Mouse (Mus musculus) myocyte (in vitro differentiated cells): ENCODE measurements around the gene Kazn. TPM values are rescaled to one million over a fixed set of nuclear protein-coding genes. Genes with fewer than 3 reads are reported as not detected.

Experiments
- H3K27me3 ChIP-seq: one replicate; pipeline ENCODE4 v1.6.1; 2011; ENCODE audit not compliant: control insufficient read depth, insufficient read depth, insufficient read length
- H3K36me3 ChIP-seq: one replicate; pipeline ENCODE4 v1.6.1; 2011; ENCODE audit not compliant: control insufficient read depth, insufficient read depth
- H3K4me2 ChIP-seq: one replicate; pipeline ENCODE4 v1.6.1; 2011; ENCODE audit warnings: low read depth, control low read depth
- H3K4me3 ChIP-seq: one replicate; pipeline ENCODE4 v1.5.1; 2011; ENCODE audit warnings: mild to moderate bottlenecking, control low read depth, moderate library complexity
- H3K79me2 ChIP-seq: one replicate; pipeline ENCODE4 v1.6.1; 2011; ENCODE audit not compliant: control insufficient read depth, insufficient read depth
- H3ac ChIP-seq: one replicate; pipeline ENCODE4 v1.6.1; 2011; ENCODE audit not compliant: control insufficient read depth, insufficient read length
- CEBPB ChIP-seq: IDR thresholded peaks from 2 replicates; pipeline ENCODE4 v1.6.1; 2011; ENCODE audit warnings: mild to moderate bottlenecking, moderate library complexity; ENCODE audit not compliant: poor library complexity, insufficient read depth, severe bottlenecking
- E2F4 ChIP-seq: IDR thresholded peaks from one replicate; pipeline ENCODE4 v1.6.1; 2011; ENCODE audit warnings: mild to moderate bottlenecking, control low read depth, moderate library complexity; ENCODE audit not compliant: insufficient read depth
- MAX ChIP-seq: IDR thresholded peaks from one replicate; pipeline ENCODE4 v1.6.1; 2011; ENCODE audit warnings: low read depth, mild to moderate bottlenecking, control low read depth
- MYOD1 ChIP-seq, 3 experiments: IDR thresholded peaks; one replicate each; pipeline ENCODE4 v1.6.1; 2011; ENCODE audit warnings: control low read depth in 2 of 3, low read depth in 2 of 3, mild to moderate bottlenecking in 2 of 3, moderate library complexity in 1 of 3; ENCODE audit not compliant: insufficient read length in 2 of 3, control insufficient read depth in 1 of 3
- MYOG ChIP-seq, 3 experiments: IDR thresholded peaks; one replicate each; pipeline ENCODE4 v1.6.1; 2011; ENCODE audit warnings: control low read depth in 2 of 3, low read depth in 2 of 3, mild to moderate bottlenecking in 2 of 3; ENCODE audit not compliant: insufficient read length in 2 of 3, control insufficient read depth in 1 of 3, insufficient read depth in 1 of 3
- POLR2A ChIP-seq: IDR thresholded peaks from one replicate; pipeline ENCODE4 v1.6.1; 2011; ENCODE audit warnings: low read depth, mild to moderate bottlenecking, control low read depth, moderate library complexity; ENCODE audit not compliant: insufficient read length
- POLR2AphosphoS2 ChIP-seq: IDR thresholded peaks from one replicate; pipeline ENCODE4 v1.6.1; 2011; ENCODE audit warnings: low read depth, control low read depth; ENCODE audit not compliant: insufficient read length
- REST ChIP-seq: IDR thresholded peaks from one replicate; pipeline ENCODE4 v1.6.1; 2011; ENCODE audit warnings: mild to moderate bottlenecking, control low read depth, moderate library complexity; ENCODE audit not compliant: insufficient read depth, insufficient read length
- SRF ChIP-seq: IDR thresholded peaks from one replicate; pipeline ENCODE4 v1.6.1; 2011; ENCODE audit warnings: low read depth; ENCODE audit not compliant: control insufficient read depth, insufficient read length
- TCF12 ChIP-seq: IDR thresholded peaks from one replicate; pipeline ENCODE4 v1.6.1; 2011; ENCODE audit warnings: mild to moderate bottlenecking, control low read depth; ENCODE audit not compliant: poor library complexity, insufficient read depth, severe bottlenecking
- TCF3 ChIP-seq: IDR thresholded peaks from one replicate; pipeline ENCODE4 v1.6.1; 2011; ENCODE audit warnings: low read depth, control low read depth; ENCODE audit not compliant: insufficient read length
- USF1 ChIP-seq: IDR thresholded peaks from one replicate; pipeline ENCODE4 v1.6.1; 2011; ENCODE audit warnings: low read depth, mild to moderate bottlenecking, control low read depth, moderate library complexity
- polyA plus RNA-seq: library from polyadenylated mRNA; unstranded; fragments of >200 nt; fragmentation: generic; extraction: Trizol; gene quantifications from one replicate; pipeline ENCODE4 v1.2.1, GENCODE M21; 2012; ENCODE audit warnings: missing spikeins

Kazn gene
- polyA plus RNA-seq, 1 experiment = not detected

GRCm38 (mm10) chr4:142183591-142183990 lies 55.6 kb downstream of the Kazn start:
- Histone ChIP-seq H3K36me3 (no peaks in the 10 kb centered on the region), H3K4me2 (no peak overlapping the region), H3K79me2 (no peaks in the 10 kb centered on the region), H3K27me3 (no peaks in the 10 kb centered on the region), H3ac (no peak overlapping the region), H3K4me3 (no peak overlapping the region)
- no peak for TF ChIP-seq POLR2A
- TF ChIP-seq REST = no peak
- no peak for TF ChIP-seq TCF12
- TF ChIP-seq MYOD1 (IDR thresholded peaks at IDR 0.05; ENCODE audit: control insufficient read depth in 1 of 3, insufficient read length in 2 of 3, low read depth in 2 of 3) = no peak
- TF ChIP-seq E2F4 = no peak
- no peak for TF ChIP-seq CEBPB
- TF ChIP-seq POLR2AphosphoS2 = no peak
- no peak for TF ChIP-seq MAX
- no peak for TF ChIP-seq MYOG (IDR thresholded peaks at IDR 0.05; ENCODE audit: control insufficient read depth in 1 of 3, insufficient read depth in 1 of 3, insufficient read length in 2 of 3, low read depth in 2 of 3)
- TF ChIP-seq TCF3 = no peak
- no peak for TF ChIP-seq SRF

- no peak for TF ChIP-seq USF1
- no peak for TF ChIP-seq POLR2AphosphoS2
- TF ChIP-seq MAX = no peak
- TF ChIP-seq CEBPB = no peak
- TF ChIP-seq E2F4 = no peak
- no peak for TF ChIP-seq POLR2A
- H3K27me3 ChIP-seq = no peaks in the 10 kb centered on the region
Observed at GRCm38 (mm10) chr4:142183015-142183414, 56.2 kb downstream of the Kazn start.

DNA sequence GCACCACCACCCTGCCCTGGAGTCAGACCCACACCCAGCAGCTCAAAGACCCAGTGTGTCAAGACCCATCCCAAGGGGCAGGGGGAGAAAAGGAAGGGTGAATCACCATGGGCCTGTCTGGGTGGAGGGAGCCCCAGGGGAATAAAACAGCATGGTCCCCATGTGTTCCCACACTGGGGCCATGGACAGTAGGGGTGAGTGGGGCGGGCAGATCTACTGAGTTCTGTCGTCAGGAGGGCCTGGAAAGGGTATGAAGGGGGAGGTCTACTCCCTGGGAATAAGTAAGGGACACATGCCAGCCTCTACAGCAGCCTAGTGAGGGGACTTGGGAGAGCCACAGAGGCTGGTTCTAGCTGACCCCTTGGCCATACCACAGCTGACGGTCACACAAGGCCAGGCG lies 57.6 kb downstream of the Kazn start:
- Histone ChIP-seq H3K4me3 (no peak overlapping the region), H3K79me2 (no peaks in the 10 kb centered on the region), H3K4me2 (no peak overlapping the region), H3K27me3 (no peaks in the 10 kb centered on the region), H3ac (no peak overlapping the region), H3K36me3 (no peaks in the 10 kb centered on the region)
- TF ChIP-seq CEBPB = no peak
- no peak for TF ChIP-seq TCF12
- no peak for TF ChIP-seq USF1

More at GRCm38 (mm10) chr4:142183015-142183414, 56.2 kb downstream of the Kazn start:
- Histone ChIP-seq H3ac (no peak overlapping the region), H3K36me3 (no peaks in the 10 kb centered on the region), H3K79me2 (no peaks in the 10 kb centered on the region), H3K4me2 (no peak overlapping the region), H3K4me3 (no peak overlapping the region)

DNA sequence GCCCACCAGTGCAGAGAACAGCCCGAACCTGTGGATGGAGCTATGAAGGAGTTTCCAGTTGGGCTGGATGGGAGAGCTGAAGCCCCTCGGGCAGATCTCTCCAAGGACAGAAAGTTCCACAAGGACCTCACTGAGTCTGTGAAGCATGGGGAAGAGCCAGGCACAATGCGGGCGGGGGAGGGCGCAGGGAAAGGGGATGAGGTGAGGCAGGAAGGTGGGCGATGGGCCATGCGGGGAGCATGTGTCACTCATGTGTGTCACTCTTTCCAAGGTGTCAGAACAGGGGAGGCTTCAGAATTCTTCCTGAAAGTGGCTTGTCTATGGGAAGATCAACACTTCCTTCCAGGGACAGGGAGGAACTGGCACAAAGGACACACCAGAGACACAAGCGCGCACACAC lies 58.3 kb downstream of the Kazn start:
- no peaks in the 10 kb centered on the region for H3K79me2 ChIP-seq
- no peaks in the 10 kb centered on the region for H3K36me3 ChIP-seq
- TF ChIP-seq REST (no peak), MYOD1 (IDR thresholded peaks at IDR 0.05; ENCODE audit: control insufficient read depth in 1 of 3, insufficient read length in 2 of 3, low read depth in 2 of 3) (no peak), POLR2AphosphoS2 (no peak), E2F4 (no peak), SRF (no peak), CEBPB (no peak), MAX (no peak), POLR2A (no peak), MYOG (IDR thresholded peaks at IDR 0.05; ENCODE audit: control insufficient read depth in 1 of 3, insufficient read depth in 1 of 3, insufficient read length in 2 of 3, low read depth in 2 of 3) (no peak), TCF12 (no peak), TCF3 (no peak), USF1 (no peak)
- H3ac ChIP-seq = no peak overlapping the region
- no peak overlapping the region for H3K4me2 ChIP-seq
- no peak overlapping the region for H3K4me3 ChIP-seq
- H3K27me3 ChIP-seq = no peaks in the 10 kb centered on the region

GRCm38 (mm10) chr4:142180289-142180688 lies 58.9 kb downstream of the Kazn start:
- TF ChIP-seq REST (no peak), MYOD1 (IDR thresholded peaks at IDR 0.05; ENCODE audit: control insufficient read depth in 1 of 3, insufficient read length in 2 of 3, low read depth in 2 of 3) (no peak), E2F4 (no peak), MYOG (IDR thresholded peaks at IDR 0.05; ENCODE audit: control insufficient read depth in 1 of 3, insufficient read depth in 1 of 3, insufficient read length in 2 of 3, low read depth in 2 of 3) (no peak), TCF3 (no peak), TCF12 (no peak), POLR2A (no peak), CEBPB (no peak), USF1 (no peak), SRF (no peak), POLR2AphosphoS2 (no peak), MAX (no peak)
- Histone ChIP-seq H3K36me3 (no peaks in the 10 kb centered on the region), H3ac (no peak overlapping the region)

More at GRCm38 (mm10) chr4:142180289-142180688, 58.9 kb downstream of the Kazn start:
- no peaks in the 10 kb centered on the region for H3K27me3 ChIP-seq
- H3K4me2 ChIP-seq = no peak overlapping the region
- no peak overlapping the region for H3K4me3 ChIP-seq
- no peaks in the 10 kb centered on the region for H3K79me2 ChIP-seq
